Mouse (Mus musculus) urinary bladder, postnatal 4 days (tissue): ENCODE data around the gene Dlgap1.

ENCODE experiments used
- DNase-seq, 2 experiments: peaks; one replicate each; pipeline ENCODE4 v3.0.0; 2021 to 2022; ENCODE audit warnings: low spot score in 2 of 2

Gene Dlgap1

DNA sequence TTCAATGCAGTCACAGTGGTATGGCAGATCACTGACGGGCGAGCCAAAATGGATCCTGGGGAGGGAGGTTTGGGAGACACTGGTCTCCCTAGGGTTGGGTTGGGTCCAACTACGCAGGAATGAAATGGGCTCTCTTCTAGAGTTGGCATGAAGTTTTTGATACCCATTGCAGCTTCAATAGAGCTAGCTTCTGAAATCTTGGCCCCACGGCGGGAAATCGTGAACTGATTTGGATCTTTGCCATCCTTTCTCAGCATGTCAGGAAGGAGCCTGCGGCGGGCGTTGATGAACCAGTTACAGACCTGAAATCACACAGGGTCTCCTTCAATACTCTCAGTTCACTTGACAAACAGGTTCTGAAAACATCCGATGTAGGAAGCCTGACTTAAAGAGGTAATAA lies 876.1 kb downstream of the Dlgap1 start:
- no peak for DNase-seq

DNA sequence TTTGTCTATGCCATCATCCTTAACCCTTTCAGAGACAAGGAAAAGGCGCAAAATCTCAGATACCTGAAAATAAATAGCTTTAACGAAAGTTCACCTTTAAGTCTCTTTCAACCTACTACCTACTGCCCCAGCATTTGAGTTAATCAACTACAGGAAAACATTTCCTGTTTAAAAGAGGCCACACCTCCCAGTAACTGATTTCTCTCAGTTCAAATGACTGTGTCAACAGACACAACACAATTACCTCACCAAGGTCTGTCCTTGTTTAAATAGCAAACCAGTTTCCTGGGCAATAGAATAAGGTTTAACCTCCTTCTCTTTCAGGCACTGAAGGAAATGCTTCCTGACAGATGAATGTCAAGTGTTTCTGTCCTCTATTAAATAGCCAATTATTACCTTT lies 876.7 kb downstream of the Dlgap1 start:
- DNase-seq = no peak

DNA sequence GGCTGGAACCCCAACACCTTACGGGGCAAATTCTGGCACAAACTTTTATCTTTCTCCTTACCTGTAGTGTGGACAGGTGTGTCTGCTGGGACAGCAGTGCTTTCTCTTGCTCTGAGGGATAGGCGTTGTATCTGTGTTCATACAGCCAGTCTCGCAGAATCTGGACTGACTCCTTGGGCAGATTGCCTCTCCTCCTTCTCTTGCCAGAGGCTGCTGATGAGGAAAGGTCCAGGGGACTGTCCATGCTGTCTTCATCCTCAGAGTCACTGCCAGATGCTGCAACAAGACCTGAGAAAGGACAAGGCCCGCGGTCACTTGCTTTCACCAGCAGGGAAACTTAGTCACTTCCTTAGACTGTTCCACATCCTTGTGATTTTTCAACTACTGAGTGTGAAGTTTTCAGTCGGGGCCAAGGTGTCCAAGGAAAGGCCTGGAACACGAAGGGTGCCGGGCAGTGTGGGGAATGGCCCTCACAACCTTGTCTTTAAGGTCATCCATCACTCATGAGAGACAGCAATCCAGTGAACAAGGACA lies 877.3 kb downstream of the Dlgap1 start:
- no peak for DNase-seq

DNA sequence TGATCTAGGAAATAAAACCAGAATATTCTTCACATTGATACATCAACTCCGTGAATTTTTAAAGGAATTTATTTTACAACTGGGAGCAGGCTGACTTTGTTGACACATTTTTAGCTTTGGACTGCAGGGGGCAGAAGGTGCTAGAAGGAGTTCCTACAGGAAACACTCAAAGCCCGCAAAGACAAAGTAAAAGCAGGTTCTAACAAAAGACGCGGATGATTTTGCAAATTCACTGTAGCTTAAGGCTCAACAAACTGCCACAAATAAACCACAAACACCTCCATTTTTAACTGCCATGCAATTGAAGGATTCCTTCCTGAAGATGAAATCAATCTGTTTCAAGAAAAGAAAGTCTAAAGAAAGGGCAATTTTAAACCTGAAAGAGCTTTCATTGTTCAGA lies 878.2 kb downstream of the Dlgap1 start:
- no peak for DNase-seq

DNA sequence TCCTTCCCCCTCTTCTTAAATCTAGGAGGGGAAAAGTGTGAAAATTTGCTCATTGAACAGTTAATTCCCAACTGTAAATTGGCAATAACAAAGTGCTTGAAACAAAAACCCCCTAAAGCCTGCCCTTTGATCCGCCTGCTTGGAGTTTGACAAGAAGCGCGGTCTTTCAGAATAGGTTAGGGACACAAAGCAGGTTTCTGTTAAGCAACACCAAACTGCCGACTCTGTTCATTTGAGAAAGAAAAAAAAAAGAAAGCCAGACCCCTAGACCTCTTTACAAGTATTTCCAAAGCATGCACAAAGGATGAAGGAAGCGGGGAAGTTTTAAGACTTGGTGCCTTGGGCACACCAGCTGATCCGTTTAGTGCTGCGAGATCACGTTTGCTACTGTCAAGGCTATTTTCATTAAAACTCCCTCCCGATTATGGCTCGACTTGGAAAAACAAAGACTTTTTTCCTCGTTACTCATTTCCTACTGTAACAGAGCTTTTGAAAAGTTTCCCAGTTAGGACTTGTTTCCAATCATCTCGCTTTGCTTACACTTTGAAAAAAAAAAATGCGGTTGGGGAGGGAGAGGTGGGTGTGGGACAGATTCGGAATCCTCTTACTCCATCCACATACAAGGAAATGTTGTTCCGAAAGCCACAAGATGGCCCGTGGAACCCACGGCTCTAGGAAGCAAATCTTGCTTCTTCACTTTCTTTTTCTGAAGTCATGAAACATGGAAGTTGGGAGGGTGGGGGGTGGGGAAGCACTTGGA lies 879.1 kb downstream of the Dlgap1 start:
- no peak for DNase-seq

DNA sequence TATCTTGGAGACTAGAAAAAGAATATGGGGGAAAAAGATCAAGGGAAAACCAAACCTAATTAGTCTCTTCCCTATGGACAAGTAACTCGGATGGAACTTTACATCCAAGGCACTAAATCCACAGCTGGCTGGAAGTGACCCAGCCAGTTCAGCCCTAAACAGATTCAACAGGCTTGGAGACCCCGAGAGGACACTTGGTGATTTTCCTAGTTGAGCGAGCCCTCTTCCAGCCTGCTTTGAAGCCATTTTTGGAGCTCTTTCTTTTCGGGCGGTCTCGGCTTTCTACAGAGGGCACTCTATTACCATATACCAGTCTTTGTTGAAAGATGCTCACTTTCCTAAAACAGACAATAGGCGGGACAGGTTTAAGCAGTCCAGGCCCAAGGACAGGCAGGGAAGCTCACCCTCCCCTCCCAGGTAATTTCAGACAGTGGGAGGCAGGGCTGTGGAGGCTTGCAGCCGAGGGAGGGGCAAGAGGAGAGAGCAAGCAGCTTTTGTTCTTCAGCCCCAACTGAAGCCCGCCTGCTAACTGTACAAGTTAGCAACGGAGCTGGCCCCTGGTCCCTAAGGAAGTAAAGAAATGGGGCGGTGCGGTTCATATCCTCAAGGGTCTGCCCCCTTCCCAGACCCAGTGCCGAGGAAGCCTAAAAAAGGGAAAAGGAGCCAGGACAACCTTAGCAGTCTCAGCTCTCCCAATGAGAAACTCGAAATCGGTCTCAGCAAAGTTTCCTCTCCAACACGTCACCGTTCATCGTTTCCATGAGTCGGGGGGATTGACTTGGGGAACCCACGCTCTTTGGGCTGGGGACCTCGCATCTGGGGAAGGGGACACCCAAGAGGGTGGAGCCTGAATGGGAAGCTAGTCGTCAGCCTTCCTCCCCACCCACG lies 879.9 kb downstream of the Dlgap1 start:
- DNase-seq = peak in 1 of 2 experiments; percentile 62

DNA sequence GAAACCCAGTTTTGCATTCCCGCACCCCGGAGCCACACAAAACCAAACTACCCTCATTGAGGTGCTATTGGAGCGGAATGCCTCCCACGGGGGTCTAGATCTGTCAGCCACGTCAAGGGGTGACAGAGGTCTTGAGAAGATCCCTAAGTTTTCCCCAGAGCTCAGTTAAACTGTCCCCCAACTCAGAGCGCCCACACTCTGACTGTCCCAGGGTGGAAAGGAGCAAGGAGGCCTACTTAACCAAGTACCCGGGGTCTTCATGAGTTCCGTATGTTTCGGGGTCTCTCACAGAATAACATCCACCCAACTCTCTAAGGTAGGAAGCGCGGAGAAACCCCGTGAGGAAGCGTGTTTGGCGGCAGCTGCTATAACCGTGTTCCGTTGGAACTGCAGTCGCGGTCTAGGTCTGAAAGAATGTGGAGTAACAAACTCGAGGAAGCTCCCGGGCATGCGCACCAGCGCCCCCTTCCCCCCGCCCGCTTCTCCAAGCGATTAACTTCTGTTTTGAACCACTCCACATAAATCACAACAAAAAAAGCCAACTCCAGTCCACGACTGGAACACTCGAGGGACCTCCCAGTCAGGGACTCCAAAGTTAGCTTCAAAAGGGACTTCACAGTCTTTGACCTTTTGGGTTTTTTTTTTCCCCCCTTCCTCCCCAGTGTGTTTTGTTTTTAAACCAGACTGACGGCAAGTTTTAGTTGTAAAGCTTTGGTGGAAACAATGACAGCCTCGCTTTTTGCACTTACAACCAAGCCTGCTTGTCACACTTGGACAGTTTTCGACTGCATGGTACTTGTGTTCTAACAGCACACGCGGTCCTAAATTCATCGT lies 880.7 kb downstream of the Dlgap1 start:
- DNase-seq = peak; percentile 87 to 94

DNA sequence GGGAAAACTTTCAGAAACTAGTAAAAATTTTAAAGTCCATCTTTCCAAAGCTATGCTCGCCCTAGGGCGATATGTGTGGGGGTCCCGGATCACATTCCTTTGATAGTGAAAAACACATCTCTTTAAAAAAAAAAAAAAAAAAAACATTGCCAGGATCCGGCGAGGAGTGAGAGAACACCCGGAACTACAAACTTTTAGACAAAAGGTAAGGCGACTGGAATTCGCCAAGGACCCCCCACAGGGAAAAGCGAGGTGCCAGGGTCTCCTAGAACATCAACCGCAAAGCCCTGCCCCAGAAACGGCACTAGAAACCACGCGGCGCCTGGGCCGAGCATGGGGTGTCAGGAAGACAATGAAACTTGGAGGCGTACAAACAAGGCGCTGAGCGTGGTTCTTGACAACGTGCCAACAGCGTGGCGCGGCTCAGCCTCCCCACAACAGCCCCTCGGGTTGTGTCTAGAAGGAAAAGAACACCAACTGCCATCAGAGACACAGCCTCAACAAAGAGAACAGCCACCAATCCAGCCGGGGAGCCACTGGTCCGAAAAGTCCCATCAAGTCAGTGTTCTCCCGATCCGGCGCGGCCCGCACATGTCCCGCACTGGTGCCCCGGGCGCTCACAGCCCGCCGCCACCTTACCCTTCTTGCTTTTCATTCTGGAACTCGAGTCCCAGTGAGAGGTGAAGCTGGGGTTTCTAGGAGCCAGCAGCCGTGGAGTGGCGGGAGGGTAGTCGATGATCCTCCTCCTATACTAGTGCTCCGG lies 881.5 kb downstream of the Dlgap1 start:
- peak in 1 of 2 experiments; percentile 59 for DNase-seq

DNA sequence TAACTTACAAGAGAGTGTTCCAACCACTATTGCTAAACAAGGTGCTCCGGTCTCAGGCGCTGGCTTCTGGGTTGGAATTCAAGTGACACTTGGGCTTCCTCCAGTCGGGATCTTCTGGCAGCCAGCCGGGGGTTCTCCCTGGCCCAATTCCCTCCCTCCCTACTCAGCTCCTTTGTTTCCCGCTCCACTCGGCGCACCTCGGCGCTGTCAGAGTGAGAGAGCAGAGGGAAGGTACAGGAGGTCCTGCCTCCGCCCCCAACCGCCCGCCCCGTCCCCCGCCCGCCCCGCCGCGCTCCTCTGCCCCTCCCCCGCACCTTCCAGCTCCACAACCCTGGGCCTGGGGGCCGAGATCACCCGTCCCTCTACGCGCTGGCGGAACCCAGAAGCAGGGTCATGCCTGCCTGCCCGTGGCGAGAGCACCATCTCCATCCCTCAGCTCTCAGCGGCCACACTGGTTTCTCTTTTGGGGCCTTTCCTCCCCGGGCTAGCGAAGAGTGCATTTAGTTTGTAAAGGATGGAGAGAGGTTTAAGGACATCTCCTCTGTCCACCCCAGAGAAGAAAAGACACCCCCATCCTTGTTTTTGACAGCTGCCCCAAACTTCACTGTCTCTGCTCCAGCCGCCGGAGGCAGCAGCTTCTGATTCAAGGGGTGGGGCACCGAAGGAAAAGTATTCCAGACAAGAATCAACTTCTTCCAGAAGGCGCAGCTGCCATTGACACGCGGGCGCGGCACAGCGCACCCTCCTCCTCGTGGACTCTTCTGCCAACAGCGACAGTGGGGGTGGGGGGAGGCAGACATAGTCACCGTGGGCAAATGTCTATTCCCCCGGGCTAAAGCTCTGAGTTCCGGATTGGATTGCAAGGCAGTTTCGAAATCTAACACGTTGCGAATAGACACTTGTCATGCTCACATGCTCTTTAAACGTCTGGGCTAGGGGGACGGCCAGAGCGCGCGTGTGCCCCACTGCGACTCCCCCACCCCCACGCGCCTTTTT lies 882.4 kb downstream of the Dlgap1 start:
- peak; percentile 70 to 74 for DNase-seq

DNA sequence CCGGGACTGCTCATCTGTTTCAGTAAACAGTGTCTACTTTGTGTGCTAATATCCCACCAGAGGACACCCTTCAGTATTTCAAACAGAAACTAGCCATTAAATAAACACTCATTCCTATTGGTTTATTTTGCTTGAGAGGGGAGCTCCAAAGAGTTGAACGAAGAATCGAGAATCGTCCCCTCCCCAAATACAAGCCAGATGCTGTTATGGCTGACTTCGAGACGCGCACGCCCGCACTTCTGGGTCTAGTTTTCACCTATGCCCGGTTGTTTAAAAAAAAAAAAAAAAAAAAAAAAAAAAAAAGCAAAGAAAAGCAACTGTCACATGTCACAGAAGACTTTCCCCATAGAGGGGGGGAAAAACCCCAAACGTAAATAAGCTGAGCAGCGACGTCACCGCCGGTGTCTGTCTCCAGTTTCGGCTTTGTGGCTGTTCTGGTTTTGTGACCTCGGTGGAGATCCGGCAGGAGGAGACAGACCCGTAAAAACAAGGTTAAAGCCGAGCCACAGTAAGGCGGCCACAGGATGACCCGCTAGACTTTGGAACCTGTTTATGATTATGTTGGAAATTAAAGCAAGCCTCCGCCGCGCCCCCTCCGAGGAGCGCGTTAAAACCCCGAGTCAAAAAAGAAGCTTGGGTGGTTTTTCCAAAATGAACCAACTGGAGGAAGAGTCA lies 883.3 kb downstream of the Dlgap1 start:
- DNase-seq = peak in 1 of 2 experiments; percentile 44

DNA sequence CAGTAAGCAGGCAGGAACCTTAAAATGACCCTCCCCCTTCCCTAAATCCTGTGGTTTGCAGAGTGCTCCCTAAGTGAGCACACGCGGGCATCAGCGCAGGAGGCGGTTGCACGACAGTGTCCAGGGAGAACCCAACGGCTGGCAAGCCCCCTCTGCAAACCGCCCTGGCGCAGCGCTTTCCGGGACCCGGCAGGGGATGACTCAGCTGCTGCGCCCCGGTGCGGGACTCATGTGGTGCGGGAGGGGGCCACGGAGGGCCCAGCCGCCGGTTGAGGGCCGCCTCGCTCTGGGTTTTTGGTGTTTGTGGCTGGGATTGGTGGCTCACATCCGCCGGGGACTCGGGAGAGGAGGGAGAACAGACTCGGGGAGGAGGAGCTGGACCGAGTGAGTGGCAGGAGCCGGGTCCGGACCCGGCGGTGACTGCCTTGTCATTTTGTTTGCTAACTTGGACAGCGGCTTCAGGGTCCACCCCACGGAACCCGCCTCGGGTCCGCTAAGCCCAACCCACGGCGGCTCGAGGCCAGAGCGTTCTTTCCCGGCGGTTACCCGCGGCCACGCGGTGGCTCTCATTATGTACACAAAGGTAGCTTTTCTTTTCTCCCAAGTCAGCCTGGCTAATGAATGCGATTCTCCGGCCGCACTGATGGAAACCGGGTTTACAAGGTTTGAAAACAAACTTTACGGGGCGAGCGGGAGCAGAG lies 884.0 kb downstream of the Dlgap1 start:
- peak; percentile 81 for DNase-seq

DNA sequence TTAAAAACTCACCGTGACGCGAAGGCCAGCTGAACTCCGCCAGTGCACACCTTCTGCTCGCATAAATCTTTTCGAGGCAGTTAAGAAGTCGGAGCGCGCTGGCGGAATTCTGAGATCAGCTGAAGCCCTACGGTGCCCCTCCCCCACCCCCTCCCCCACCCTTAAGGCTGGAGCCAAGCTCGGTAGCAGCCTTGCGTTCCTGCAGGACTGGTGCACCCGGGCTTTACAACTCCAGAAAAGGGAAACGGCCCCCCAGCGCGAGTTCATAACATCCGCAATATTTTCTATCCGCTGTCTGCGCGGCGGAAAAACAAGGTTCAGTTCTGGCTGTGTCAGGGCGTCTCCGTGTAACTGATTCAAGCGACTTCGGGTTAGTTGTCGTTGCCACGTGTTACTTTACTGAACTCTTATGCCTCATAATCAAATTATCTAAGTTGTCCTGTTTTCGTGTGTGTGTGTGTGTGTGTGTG lies 884.6 kb downstream of the Dlgap1 start, which contains the start of gene Tgif1:
Gene Tgif1 (minus strand): TSS at position 111 of the 470 bp plus-strand sequence.
- peak in 1 of 2 experiments; percentile 49 for DNase-seq

DNA sequence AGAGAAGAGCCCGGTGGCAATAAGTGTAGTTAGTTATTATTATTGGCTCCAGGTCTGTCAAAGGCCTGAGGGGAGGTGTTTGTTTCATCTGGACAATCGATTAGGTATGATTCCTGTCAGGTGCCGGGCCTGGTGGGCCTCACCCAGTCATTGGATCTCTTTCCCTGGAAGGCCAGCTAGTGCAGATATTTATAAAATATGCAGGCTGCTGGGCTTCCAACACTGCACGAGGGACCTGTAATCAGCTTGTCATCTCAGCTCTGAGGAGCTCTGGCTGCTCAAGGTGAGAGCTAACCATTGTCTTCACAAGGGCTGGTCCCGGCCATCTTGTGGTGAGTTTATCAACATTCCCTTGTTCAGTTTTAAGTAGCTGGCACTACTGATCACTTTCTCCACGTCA lies 885.1 kb downstream of the Dlgap1 start:
- DNase-seq = no peak

DNA sequence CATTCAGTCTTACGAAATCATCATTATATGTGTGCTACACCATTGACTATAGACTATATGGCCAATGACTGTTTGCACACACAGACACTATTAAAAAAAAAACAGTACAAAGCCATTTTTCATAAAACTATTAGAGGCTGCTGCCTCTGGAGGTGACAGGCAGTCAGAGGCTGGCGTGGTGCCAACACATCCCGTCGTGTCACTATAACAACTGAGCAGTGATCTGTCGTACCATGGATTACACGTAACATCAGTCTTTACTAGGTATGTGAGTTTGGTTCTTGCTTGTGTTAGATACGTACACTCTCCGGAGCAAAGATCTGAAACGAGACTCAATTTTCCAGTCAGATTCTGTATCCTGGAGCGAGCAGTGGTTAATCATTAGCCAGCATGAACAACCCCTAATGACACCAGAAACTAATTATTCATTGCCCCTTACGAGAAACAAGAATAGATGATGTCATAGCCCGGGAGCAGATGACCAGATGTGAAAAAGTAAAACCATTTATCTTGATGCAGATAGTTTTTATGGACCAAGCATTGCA lies 888.1 kb downstream of the Dlgap1 start:
- DNase-seq = no peak

DNA sequence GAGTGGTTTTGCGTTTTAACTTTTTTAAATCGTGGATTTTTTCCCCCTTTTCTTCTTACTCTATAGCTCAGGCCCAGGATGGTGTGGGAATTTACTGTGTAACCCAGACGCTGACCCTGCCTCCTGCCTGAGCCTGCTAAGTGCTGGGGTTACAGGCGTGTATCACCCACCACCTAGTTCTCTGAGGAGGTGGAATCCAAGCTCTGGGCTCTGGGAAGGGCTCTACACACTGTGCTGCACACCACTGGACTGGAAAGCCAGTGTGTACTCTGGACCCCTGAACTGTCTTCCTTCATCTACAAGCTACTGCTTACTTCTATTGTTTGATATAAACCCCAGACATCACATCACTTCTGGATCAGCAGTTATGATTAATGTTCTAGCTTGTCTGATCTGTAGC lies 889.9 kb downstream of the Dlgap1 start:
- no peak for DNase-seq

DNA sequence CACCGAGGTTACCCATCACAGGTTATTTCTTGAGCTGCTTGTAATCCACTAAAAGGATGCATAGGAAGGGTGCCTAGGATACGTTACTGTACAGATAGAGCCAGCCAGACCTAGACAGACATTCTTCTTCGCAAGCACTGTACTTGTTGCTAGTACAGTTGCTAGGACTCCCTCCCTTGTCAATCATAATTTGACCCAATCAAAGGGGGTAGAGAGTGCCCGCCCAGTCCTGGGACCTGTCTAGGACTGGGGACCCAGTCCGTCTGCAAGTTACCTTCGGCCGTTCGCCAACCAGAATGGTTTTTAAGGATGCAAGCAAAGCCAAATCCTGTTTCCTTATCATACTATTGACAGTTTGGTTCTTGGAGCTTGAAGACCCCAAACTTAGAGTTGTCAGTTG lies 895.2 kb downstream of the Dlgap1 start:
- DNase-seq = no peak

DNA sequence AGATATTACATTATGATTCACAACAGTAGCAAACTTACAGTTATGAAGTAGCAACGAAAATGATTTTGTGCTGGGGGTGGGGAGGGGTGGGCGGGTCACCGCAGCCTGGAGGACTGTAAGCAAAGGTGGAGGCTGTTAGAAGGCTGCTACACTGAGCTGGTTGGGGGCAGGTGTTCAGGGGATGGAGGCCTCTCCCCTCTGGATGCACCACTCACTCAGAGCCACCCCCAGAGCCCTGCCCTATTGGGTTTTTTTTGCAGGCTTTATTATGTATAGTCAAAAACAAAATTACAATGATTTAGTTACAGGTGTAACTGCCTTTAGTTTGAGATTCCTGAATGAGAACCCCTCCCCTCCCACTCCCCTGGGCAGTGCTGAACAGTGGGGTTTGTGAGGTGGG lies 895.8 kb downstream of the Dlgap1 start:
- no peak for DNase-seq

DNA sequence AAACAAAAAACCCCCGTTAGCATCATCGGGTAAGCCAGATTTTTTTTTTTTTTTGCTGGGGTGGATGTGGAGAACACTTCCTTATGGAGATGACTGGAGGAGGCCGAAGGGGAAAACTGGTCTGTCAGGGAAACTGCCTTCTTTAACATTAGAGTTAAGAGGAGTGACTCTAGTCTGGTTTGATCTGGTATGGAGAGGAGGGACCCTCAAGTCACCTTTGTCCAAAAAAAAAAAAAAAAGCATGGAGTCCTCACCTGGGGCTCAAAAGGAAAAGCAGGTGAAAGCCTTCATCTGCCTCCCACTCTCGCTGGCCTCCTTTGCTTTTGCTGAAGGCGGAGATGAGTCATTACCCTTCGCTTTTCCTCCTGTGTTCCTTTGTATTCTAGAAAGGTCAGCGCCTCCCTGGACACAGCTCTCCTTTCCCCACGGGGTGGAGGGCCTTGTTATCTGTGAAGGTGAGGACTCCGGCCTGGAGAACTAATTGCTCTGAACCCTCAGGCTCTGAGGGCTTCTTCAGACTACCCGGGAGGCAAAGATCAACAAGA lies 896.3 kb downstream of the Dlgap1 start:
- no peak for DNase-seq
